Mouse (Mus musculus): Measurements from ENCODE around the gene Trappc13. TPM values are rescaled to one million over a fixed set of nuclear protein-coding genes. Genes with fewer than 3 reads are reported as not detected.
A peak's percentile ranks its signal among the peaks of the same experiment; 100 is the strongest.

Gene Trappc13
- polyA plus RNA-seq, 1 experiment = 2.8 TPM

GRCm38 (mm10) chr13:104109288-104109815 is 68.9 kb downstream of the Trappc13 start, which contains the start of the genes Nln and Sgtb:
Gene Nln (minus strand): TSS chr13:104109614.
Gene Sgtb (plus strand): TSS chr13:104109741.
- WGBS = under 1% methylated on average over 40 of the region's 44 CpGs
- peaks cover 4% of the 10 kb centered on the region for H3K4me1 ChIP-seq (ENCODE audit: control insufficient read depth, insufficient read depth, insufficient read length)
- TF ChIP-seq POLR2A (IDR thresholded peaks at IDR 0.05; ENCODE audit: low read depth, low read length) = no peak
- no peak for TF ChIP-seq CTCF (IDR thresholded peaks at IDR 0.05; ENCODE audit: extremely low read depth, insufficient read depth, insufficient read length, insufficient replicate concordance)
- H3K27ac ChIP-seq (ENCODE audit: insufficient read depth, low read length) = no peak within 1 kb of the TSS
- peaks cover 3% of the 10 kb centered on the region for H3K27me3 ChIP-seq (ENCODE audit: control insufficient read depth, insufficient read depth, low read length)
- H3K4me3 ChIP-seq (ENCODE audit: extremely low read depth, insufficient read depth, insufficient read length) = peak within 1 kb of the TSS; percentile 72
- H3K36me3 ChIP-seq (ENCODE audit: control insufficient read depth, insufficient read depth, low read length) = no peaks in the 10 kb centered on the region
- DNase-seq (ENCODE audit: low read depth in 1 of 2, low spot score in 2 of 2) = peak; percentile 65 to 80

- no peak for DNase-seq (ENCODE audit: low read depth in 1 of 2, low spot score in 2 of 2)
Measured at GRCm38 (mm10) chr13:104108651-104109287, 69.5 kb downstream of the Trappc13 start.

GRCm38 (mm10) chr13:104101606-104102235 is 76.5 kb downstream of the Trappc13 start:
- no peaks in the 10 kb centered on the region for H3K36me3 ChIP-seq (ENCODE audit: control insufficient read depth, insufficient read depth, low read length)
- 87% methylated on average over 5 of the region's 5 CpGs for WGBS
- no peak for DNase-seq (ENCODE audit: low read depth in 1 of 2, low spot score in 2 of 2)
- H3K27ac ChIP-seq (ENCODE audit: insufficient read depth, low read length) = no peak overlapping the region
- H3K4me1 ChIP-seq (ENCODE audit: control insufficient read depth, insufficient read depth, insufficient read length) = no peaks in the 10 kb centered on the region
- no peaks in the 10 kb centered on the region for H3K27me3 ChIP-seq (ENCODE audit: control insufficient read depth, insufficient read depth, low read length)
- TF ChIP-seq POLR2A (IDR thresholded peaks at IDR 0.05; ENCODE audit: low read depth, low read length) = no peak
- TF ChIP-seq CTCF (IDR thresholded peaks at IDR 0.05; ENCODE audit: extremely low read depth, insufficient read depth, insufficient read length, insufficient replicate concordance) = no peak
- H3K4me3 ChIP-seq (ENCODE audit: extremely low read depth, insufficient read depth, insufficient read length) = no peak overlapping the region

More at GRCm38 (mm10) chr13:104108651-104109287, 69.5 kb downstream of the Trappc13 start:
- WGBS = under 1% methylated on average over 24 of the region's 24 CpGs
- peaks cover 4% of the 10 kb centered on the region for H3K4me1 ChIP-seq (ENCODE audit: control insufficient read depth, insufficient read depth, insufficient read length)
- TF ChIP-seq CTCF (IDR thresholded peaks at IDR 0.05; ENCODE audit: extremely low read depth, insufficient read depth, insufficient read length, insufficient replicate concordance) = no peak
- no peak for TF ChIP-seq POLR2A (IDR thresholded peaks at IDR 0.05; ENCODE audit: low read depth, low read length)
- peak overlapping the region; percentile 72 for H3K4me3 ChIP-seq (ENCODE audit: extremely low read depth, insufficient read depth, insufficient read length)
- no peak overlapping the region for H3K27ac ChIP-seq (ENCODE audit: insufficient read depth, low read length)
- H3K27me3 ChIP-seq (ENCODE audit: control insufficient read depth, insufficient read depth, low read length) = peaks cover 3% of the 10 kb centered on the region
- H3K36me3 ChIP-seq (ENCODE audit: control insufficient read depth, insufficient read depth, low read length) = no peaks in the 10 kb centered on the region

- TF ChIP-seq CTCF (IDR thresholded peaks at IDR 0.05; ENCODE audit: extremely low read depth, insufficient read depth, insufficient read length, insufficient replicate concordance) = no peak
- TF ChIP-seq POLR2A (IDR thresholded peaks at IDR 0.05; ENCODE audit: low read depth, low read length) = no peak
- Histone ChIP-seq H3K36me3 (ENCODE audit: control insufficient read depth, insufficient read depth, low read length) (no peaks in the 10 kb centered on the region), H3K4me1 (ENCODE audit: control insufficient read depth, insufficient read depth, insufficient read length) (no peaks in the 10 kb centered on the region), H3K27ac (ENCODE audit: insufficient read depth, low read length) (no peak overlapping the region), H3K4me3 (ENCODE audit: extremely low read depth, insufficient read depth, insufficient read length) (no peak overlapping the region), H3K27me3 (ENCODE audit: control insufficient read depth, insufficient read depth, low read length) (no peaks in the 10 kb centered on the region)
- 99% methylated on average over 4 of the region's 4 CpGs for WGBS
- no peak for DNase-seq (ENCODE audit: low read depth in 1 of 2, low spot score in 2 of 2)
Measured at GRCm38 (mm10) chr13:104100416-104100815, 77.9 kb downstream of the Trappc13 start.

DNA sequence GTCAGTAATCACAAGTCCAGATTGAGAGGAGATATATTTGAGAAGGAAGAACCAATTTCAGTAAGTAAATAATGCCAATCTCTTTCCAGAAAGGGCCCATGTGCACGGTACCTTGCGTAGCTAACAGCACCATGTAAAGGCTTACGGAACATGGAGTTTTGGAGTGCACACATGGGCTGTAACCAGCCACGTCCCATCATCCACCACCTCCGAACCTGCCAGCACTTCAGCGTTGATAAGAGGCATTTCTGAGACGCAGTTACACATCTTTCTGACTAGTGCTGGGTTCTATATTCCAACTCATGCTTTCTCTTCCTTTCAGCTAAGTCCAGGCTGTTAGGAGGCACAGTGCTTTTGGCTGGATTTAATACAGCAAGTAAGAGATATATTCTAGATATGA is 81.1 kb downstream of the Trappc13 start:
- Histone ChIP-seq H3K36me3 (ENCODE audit: control insufficient read depth, insufficient read depth, low read length) (no peaks in the 10 kb centered on the region), H3K4me1 (ENCODE audit: control insufficient read depth, insufficient read depth, insufficient read length) (no peaks in the 10 kb centered on the region), H3K27ac (ENCODE audit: insufficient read depth, low read length) (no peak overlapping the region), H3K27me3 (ENCODE audit: control insufficient read depth, insufficient read depth, low read length) (no peaks in the 10 kb centered on the region), H3K4me3 (ENCODE audit: extremely low read depth, insufficient read depth, insufficient read length) (no peak overlapping the region)
- TF ChIP-seq POLR2A (IDR thresholded peaks at IDR 0.05; ENCODE audit: low read depth, low read length) = no peak
- TF ChIP-seq CTCF (IDR thresholded peaks at IDR 0.05; ENCODE audit: extremely low read depth, insufficient read depth, insufficient read length, insufficient replicate concordance) = no peak
- WGBS = 92% methylated on average over 7 of the region's 7 CpGs
- no peak for DNase-seq (ENCODE audit: low read depth in 1 of 2, low spot score in 2 of 2)

DNA sequence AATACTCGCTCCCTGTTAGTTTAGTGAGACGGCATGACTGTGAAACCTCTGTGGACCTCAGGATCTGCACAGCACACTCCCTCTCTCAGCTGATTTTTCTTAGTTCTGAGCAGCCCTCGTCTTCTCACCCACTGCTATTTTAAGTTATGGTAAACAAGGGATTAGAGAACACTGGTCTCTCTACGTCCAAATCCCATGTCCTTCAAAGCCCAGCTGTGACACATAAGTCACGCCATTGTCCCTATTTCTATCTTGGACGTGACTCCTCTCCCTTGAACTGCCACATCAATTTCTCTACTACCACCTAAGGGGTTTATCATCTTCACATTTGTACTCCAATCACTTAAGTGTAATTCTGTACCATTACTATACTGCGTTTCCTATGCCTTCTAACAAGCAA is 82.3 kb downstream of the Trappc13 start:
- no peaks in the 10 kb centered on the region for H3K27me3 ChIP-seq (ENCODE audit: control insufficient read depth, insufficient read depth, low read length)
- H3K27ac ChIP-seq (ENCODE audit: insufficient read depth, low read length) = no peak overlapping the region
- no peaks in the 10 kb centered on the region for H3K36me3 ChIP-seq (ENCODE audit: control insufficient read depth, insufficient read depth, low read length)
- no peak overlapping the region for H3K4me3 ChIP-seq (ENCODE audit: extremely low read depth, insufficient read depth, insufficient read length)
- WGBS = 90% methylated on average over 7 of the region's 7 CpGs
- DNase-seq (ENCODE audit: low read depth in 1 of 2, low spot score in 2 of 2) = no peak
- no peaks in the 10 kb centered on the region for H3K4me1 ChIP-seq (ENCODE audit: control insufficient read depth, insufficient read depth, insufficient read length)
- TF ChIP-seq CTCF (IDR thresholded peaks at IDR 0.05; ENCODE audit: extremely low read depth, insufficient read depth, insufficient read length, insufficient replicate concordance) (no peak), POLR2A (IDR thresholded peaks at IDR 0.05; ENCODE audit: low read depth, low read length) (no peak)

All from spleen, adult 2 months (tissue).